Mouse (Mus musculus): ENCODE results near the gene Fras1.

Gene Fras1

DNA sequence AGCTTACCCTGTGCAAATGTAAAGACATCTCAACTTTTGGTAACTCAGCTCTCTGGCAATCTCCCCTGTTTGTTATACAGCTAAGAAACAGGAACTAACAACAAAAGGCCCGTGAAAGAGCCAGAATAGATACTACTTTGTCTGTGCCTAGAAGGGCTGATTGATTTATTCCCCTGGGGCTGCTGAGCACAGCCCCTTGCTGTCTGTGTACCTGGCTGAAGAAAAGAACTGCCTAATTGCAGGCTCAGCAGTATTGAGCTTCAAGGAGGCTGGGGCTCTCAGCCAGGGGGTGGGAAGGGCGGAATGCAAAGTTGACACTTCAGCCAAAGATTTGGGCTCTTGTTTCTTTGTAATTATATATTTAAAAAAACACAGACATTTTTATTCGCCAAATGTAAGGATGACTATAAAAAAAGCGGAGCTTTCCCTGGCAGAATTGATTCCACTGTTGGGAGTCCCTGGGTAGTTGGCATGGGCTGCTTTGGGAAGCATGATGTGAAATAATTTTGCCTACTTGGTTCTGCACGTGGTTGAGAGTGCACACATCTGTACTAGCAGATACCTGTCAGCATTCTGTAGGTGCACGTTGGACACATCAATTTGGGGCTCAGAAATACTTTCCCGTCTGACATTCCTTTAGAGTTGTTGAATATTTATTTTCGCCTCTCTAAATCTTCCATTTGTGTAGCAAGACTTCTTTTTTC, 31.5 kb downstream of the Fras1 start:
- no peak for DNase-seq (ENCODE audit: low spot score)

DNA sequence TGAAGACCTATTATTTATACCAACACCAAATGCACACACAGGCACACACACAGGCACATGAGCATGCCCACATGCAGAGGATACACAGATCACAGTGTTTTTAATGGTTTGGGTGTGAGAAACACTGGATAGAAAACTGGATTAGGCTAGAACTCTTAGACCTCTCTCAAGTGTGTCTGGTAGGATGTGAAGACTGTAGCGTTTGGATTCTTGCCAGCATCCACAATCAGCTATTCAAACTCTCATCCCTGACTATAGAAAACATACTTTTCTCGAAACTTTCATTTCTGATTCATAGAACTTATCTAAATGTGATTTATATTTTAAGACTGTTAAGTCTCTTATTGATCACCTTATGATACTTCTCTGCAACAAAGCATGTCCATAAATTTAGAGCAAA, 34.5 kb downstream of the Fras1 start:
- DNase-seq (ENCODE audit: low spot score): no peak

DNA sequence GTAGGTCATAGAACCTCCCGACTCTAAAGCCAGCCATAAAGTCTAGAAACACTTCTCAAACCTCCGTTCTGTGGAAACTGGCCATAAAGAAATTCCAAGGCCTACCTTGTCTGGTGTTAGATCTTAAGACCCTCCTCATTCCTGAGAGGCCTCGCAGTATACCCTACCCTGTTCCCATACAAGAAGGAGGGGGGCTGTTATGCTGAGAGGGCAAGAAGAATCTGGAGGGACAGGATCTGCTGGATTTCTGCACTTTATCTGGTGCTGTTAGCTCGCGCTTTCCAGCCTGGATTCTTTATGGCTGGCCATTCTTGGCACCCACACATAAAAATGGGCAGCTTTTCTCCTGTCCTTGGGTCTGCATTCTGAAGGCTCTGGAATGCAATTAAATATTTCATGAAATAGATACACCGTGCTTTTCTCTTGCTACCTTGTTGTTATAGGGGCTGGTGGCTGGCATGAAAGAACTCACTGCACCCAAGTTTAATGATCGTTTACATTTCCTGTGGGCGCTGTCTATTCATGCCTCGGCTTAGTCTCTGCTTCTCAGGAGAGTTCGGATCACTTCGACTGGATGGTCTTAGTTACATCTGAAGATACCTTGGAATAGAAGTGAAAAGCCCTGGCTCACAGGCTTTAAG, 39.1 kb downstream of the Fras1 start:
- no peak for DNase-seq (ENCODE audit: low spot score)

DNA sequence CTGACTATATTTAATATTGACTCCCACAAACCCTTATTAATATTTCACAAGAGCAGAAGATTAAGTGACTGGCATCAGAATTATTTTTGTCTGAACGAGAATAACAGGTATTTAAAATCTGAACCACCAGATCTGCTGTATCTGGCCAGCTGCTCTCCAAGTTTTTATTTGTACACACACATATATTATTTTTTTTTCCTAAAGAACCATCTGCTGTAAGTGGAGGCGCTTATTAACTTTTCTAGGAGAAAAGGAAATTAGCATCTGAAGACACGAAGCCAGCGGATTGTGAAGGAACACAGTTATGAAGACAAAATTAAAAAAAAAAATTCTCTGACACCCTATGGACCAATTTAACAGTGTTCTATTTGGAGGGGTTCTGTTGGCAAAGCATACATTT, 43.4 kb downstream of the Fras1 start:
- no peak for DNase-seq (ENCODE audit: low spot score)

DNA sequence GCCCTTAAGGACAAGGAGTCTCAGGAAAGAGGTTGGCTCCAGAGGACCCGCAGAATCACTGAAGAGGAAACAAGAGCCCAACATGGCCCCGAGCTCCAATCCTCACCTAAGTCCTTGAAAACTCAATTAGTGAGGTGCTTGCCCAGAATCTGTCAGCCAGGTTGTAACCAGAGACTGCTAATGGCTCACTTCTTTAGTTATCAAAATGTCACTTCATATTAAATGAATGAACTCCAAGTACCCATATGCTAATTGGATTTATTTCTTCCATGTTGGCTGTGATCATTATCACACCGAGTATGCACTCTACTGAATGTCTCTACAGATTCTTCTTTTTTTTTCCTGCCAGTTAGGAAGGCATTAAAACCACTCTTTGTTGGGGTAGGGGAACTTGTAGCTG, 47.8 kb downstream of the Fras1 start:
- no peak for DNase-seq (ENCODE audit: low spot score)

DNA sequence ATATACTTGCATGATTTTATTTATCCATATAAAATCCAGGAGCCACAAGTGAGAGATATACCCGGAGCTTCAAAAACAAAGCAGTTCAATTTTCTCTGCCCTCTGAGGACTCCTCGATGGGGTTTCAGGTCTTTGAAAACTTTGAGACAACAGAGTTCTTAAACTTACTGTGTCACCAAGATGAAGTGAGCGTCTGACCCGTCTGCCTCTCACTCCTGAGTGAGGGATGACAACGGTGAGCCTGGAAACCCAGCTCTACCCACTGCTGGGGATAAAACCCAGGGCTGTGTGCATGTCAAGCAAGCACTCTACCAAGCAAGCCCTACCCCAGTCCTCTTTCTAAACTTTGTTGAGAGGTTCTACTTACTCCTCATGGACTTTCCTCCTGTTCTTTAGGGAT, 49.0 kb downstream of the Fras1 start:
- no peak for DNase-seq (ENCODE audit: low spot score)

DNA sequence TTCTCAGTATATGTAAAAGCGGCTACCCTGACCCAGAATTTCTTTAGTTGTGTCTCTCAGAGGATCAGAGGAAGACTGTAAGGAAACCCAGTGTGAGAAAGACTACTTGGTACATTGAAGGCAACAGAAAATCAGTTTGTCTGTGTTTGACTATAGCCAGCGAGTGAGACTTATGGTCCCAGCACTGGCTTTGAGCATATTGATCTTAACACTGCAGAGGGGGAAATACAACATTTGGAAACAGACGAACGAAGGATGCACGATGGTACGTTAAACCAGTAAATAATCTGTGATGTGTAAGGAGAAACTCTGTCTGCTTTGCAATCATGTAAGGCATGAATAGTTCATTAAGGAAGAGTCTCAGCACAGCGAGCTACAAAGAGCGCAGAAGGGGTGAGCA, 51.6 kb downstream of the Fras1 start:
- no peak for DNase-seq (ENCODE audit: low spot score)

DNA sequence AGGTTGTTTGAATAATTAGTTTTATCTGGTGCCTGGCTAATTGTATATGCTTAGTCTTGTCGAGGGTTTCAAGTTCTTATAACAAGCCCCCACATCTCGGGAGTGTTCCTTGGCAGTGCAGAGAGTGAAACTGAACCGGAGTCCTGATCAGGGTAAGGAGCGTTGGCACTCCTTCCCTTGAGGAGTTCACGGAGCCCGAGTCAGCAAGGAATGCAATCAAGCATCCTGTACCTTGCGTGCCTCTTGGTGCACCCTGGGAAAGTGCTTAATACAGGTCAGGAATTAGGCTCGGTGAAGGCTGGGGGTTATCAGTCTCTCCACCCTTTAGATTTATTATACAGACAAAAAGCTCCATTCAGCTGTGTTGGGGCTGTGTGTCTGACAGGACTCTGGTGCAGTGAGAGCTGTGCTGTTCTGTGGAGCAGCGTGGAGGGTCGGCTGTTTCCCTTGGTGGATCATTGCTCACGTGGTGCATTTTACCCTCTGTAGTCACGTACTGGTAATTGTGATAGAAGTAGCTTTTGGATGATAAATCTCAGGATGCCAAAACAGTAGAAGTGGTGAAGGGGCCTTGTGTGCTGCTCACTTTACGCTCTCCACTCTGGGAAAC, 55.9 kb downstream of the Fras1 start:
- no peak for DNase-seq (ENCODE audit: low spot score)

DNA sequence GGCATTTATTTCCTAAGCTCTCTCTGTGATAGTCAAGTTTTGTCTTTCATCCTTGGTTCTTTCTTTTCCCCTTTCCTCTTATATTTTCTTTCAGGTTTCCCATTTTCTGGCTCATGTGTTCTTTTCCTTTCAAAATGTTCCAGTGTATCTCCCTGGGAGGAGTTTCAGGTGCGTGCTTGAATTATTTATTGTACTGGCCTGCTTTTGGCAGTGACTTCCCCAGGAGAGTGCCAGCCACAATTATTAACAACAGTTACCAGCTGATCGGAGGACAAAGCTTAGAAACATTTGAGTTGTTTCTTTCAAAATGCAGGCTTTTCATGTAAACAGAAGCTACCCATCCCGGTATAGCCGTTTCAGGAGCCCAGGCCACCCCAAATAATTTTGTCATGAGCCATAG, 64.1 kb downstream of the Fras1 start:
- no peak for DNase-seq (ENCODE audit: low spot score)

DNA sequence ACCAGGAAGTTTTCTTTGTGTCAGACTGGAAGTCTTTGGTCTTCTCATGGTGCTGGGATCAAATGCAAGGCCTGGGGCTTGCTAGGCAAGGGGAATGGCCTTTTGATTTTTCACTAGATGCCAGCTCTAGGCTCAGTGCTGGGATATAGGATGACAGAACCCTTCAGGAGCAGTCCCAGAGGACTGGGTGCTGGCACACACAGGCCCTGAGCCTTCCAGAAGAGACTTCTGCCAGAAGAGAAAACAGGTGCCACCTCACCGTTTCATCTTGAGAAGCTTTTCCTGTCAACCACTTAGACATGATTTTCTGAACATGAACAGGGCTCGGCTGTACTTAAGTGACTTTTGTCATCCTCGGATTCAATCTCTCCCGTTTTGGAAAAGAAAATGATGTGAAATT, 66.1 kb downstream of the Fras1 start:
- no peak for DNase-seq (ENCODE audit: low spot score)

DNA sequence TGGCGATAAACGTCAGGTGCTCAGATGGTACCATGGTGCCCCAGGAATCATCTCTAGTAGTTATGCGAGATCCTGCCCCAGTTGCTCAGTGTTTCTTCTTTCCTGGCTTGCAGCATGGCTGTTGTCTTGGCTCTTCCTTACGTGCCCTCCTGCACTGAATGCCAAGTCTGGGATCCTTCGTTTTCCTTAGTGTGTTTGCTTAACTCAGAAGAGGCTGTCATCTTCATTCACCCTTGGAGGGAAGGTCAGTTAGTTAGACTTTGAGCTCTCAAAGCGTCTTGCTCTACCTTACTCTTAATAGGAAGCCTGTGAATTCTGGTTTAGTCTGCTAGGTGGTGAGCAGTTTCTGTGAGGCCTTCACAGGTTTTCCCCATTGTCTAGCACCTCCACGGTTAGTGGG, 73.7 kb downstream of the Fras1 start:
- DNase-seq (ENCODE audit: low spot score): no peak

DNA sequence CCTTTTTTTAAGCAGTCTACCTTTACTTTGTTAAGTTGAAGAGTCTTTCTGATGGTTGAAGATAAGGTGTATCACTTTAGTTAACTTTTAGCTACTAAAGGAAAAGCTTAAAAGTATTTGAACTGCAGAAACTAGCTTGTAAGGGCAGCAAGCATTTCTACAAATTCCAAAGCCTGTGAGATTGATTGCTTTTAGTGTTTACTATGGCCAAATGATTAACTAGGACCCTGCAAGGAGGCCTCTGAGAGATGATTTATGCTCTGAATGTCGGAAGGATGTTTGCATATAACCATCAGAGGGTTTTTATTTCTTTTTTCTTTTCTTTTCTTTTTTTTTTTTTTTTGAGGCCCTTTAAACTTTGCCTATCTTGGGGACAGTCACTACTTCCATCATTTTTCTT, 78.3 kb downstream of the Fras1 start:
- no peak for DNase-seq (ENCODE audit: low spot score)

DNA sequence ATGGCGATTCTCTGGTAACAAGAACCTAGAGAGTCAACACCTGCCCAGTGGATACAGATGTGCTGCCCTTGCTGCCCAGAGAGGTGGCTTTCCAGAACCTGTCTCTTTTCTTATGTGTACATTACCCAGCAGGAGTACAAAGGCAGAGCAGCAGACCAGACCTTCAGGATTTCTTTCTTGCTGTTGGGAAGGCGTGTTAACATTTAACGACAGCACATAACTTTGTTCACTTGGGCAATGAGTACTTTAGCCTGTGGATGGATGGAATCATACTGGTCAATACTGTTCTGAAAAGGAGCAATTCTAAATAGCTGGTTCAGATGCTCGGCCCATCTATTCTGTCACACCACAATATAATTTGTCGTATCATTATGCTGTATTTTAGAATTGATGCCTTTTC, 79.6 kb downstream of the Fras1 start:
- no peak for DNase-seq (ENCODE audit: low spot score)

DNA sequence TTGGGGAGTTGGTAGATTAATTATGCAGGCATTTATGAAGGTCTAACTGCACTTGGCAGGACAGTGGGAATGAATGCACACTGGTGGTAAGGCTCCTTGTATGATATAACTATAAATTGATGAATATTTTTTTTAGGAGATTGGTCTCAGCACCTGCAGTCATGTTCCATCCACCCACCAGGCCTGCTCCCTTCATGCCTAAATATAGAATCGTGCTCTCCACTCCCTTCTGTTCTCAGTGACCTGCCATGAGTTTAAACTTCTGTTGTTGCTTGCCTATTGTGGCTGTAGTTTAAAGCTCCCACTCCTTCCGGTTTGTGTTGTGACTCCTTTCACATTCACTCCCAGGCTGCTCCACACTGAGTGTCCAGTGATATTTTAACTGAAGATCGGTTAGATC, 80.7 kb downstream of the Fras1 start:
- no peak for DNase-seq (ENCODE audit: low spot score)

DNA sequence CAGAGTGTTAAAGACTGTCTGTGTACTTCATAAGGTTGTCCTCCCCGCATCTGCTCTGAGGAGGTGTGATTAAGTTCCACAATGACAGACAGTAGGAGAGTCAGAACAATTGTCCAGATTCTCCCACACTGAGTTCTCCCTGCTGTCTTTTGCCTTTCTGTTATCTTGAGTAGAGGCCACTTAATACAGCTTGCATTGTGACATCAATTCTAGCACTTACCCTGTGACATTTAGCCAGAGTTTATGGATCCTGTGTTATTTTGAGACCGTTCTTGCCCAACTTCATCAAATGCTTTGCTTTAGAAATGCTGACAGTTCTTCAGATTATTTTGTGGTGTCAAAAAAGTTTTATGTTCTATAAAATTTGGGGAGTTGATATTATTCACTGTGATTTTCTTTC, 81.5 kb downstream of the Fras1 start:
- DNase-seq (ENCODE audit: low spot score): no peak

DNA sequence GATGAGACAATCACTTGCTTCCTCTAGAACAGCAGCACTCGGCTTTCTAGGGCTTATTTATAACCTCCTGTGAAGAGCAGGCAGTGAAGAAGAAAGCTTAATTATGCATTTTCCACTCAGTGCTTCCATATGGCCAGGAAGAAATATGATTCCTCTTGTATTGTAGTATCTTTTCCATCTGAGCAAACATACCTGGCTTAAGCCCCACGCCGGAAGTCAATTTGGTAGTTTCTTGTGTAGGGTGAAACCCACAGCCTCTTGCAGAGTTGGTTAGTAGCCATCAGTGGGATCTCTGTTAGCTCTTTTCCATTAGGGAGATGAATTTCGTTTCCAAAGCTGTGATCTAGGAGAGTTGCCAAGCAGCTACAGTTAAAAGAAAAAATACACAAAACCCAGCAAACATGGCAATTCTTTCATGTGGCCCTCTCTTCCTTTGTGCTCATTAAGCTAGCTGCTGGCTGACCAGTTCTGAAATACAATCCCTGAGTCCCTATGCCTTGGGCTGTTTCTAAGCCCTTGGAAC, 83.7 kb downstream of the Fras1 start:
- no peak for DNase-seq (ENCODE audit: low spot score)

DNA sequence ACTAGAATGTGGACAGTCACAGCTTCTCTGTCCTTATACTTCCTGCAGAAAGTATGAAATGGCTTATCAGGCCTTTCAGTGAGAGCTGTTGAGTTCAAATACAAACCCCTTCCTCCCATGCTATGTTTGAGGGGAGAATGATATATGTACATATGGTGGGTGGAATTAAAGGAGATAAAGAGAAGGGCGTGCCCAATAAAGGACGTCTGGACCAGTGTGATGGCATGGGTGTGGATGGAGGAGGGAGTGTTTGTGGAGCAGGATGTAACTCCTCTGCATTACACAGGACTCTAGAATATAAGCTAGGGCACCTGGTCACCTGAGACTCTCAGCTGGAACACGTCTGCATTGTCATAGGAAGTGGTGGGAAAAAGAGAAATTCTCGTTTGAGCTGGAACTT, 85.8 kb downstream of the Fras1 start:
- peak; percentile 37 for DNase-seq (ENCODE audit: low spot score)

DNA sequence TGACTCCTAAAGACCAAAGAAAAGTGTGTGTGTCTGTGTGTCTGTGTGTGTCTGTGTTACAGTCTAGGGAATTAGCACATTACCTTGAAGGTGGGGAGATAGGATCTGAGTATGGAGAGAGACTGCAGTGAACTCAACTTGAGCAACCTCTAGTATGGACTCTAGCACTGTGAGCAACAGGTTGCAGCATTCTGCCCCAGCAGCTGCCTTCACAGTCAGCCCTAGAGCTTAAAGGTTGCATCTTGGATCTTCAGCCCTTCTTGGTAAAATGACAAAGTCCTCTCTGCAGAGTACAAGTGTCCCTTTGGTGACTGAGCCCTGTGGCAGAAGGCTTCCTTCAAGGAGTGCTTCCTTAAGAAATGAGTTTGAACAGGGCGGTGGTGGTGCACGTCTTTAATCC, 88.4 kb downstream of the Fras1 start:
- no peak for DNase-seq (ENCODE audit: low spot score)

DNA sequence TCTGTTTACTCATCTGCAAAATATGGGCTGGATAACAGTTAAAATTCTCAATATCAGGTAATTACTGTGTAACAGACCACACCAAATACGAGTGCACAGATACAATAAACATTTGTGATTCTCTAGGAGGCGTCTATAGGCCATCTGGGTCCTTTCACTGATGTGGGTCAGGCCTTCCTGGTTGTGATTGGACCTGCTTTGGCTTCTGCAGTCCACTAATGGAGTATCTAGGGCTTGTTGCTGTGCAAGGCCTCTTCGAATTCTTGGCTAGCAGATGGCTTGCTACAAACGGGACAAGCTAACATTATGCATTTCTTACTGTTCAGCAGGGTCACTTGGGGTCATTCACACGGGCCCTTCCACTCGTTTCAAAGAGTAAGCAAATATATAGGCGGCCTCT, 92.7 kb downstream of the Fras1 start:
- no peak for DNase-seq (ENCODE audit: low spot score)

DNA sequence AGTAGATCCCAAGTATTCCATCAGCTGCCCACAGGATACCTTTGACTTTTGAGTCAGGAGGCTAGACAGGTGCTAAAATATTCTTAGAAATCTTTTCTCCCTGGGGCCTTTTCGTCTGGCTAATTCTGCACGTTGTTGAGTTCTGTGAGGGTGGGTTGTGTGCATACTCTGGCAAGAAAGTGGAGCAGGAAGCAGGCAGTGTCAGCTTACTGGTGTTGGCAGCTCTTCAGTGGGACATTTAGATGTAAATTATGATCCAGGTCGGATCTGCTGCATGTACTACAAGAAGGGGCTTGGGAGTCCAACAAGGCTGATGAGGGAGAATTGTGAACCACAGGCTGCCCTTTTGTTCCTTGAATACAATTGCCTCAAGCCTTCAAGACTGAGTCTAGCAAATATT, 98.2 kb downstream of the Fras1 start:
- DNase-seq (ENCODE audit: low spot score): no peak

DNA sequence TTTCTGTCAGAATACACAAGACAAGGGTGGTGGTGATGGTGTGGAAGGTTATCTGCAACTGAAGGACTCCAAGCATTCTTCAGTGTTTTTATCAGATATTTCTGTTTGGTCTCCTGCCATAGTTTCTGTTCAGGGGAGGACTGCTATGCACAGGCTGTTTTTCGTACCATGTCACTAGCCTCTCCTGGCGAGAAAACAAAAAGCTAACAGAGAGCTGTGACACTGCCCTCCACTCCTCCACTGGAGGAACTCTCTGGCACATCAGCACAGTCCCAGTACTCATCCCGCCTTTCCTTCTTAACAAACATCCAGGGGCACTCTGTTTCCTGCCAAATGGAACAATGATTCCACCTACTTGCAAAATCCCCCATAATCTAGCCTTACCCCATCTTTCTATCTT, 101.7 kb downstream of the Fras1 start:
- no peak for DNase-seq (ENCODE audit: low spot score)

DNA sequence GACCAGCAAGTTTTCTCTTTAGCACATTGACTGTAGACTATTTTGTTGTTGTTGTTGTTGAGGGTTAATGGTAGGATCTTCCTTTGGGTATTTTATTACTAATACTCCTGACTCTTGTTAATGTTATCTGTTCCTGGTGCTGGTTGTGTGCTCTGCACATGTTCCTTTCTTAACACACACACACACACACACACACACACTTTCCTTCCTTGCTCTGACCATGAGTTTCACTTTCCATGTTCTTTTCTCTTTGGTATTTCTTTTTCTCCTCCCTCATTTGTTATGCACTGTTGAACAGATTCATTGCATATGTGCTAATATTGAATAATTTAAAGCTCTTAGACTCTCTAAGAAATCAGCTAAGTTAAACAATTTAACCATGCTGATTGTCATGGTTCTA, 105.2 kb downstream of the Fras1 start:
- DNase-seq (ENCODE audit: low spot score): no peak

DNA sequence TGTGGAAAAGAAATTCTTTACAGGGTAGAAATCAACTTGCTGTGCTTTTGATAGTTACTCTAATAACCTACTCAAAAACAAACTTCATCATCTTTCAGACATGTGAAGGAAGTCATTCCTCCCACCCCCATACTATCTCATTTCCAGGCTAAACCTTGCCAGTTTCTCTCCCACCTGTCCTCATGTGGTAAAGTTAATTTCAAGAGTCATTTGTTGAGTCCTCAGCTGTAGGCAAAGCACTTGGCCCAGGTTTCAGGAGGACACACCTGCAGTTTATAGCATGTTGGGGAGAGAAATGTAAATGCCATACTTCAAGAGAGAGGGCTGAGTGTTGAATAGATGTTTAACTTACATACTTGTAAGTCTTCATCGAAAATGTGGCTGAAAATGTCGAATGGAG, 107.4 kb downstream of the Fras1 start:
- DNase-seq (ENCODE audit: low spot score): no peak

DNA sequence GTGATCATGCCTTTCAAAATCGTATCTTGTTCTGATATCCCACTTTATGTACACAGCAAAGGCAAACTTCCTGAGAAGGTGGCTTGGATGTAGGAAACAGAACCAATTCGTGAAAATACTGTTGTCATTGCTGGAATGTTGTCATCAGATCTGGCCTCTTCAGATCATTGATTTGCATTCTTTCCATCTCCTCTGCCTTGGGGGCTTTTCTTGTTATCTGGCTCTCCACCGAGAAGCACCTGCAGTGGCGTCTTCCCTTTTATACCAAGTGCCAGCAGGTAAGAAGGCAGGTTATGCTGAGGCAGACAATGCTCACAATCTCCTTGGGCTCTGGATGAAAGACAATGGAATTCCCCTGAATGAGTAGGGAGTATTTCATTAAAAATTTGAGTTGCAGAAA, 108.3 kb downstream of the Fras1 start:
- no peak for DNase-seq (ENCODE audit: low spot score)
